Mouse (Mus musculus): ENCODE measurements around the gene Nudt6. TPM values are rescaled to one million over a fixed set of nuclear protein-coding genes. Genes with fewer than 3 reads are reported as not detected.

Nudt6 gene
- polyA plus RNA-seq, 2 experiments from 2014 or later, result 11.1 to 13.4 TPM

DNA sequence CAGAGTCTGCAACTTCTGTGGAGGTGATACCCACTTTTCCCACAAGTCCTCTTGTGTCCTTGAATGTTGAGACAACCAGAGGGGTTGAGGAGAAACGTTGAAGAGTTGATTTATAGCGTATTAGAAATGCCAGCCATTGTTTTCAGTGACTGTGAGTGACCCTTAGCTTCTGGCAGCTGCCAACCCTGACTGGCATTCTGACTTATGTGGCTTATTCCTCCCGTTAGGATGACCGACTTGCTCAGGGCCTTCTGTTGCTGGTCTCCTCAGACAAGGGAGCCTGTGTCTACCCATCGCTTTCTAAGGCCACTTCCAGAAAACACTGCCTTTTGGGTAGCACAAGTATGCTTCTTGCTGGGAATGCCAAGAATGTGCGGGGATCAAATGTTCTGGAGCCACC is 38.6 kb downstream of the Nudt6 start:
- no peak for ATAC-seq

GRCm38 (mm10) chr3:37379930-37380881 is 39.8 kb downstream of the Nudt6 start:
- ATAC-seq, result no peak

- ATAC-seq, result no peak
Observed at GRCm38 (mm10) chr3:37379201-37379600, 40.8 kb downstream of the Nudt6 start.

DNA sequence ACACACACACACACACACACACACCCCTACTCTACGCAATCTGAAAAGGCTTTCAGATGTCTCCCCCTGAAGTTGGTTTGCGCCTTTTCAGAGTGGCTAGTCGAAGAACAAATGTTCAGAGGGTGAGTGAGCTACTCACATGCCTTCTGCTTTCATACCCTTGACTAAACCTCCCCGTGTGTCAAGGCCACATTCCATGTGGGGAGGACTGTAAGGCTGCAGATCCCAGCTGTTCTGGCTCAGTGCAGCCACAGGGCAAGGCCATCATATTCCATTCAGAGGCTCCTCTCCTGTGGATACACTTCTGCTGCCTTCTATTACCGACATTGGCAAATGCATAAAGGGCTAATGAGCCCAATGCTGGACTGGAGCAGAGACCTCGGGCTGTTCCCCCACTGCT is 41.6 kb downstream of the Nudt6 start:
- no peak for ATAC-seq

DNA sequence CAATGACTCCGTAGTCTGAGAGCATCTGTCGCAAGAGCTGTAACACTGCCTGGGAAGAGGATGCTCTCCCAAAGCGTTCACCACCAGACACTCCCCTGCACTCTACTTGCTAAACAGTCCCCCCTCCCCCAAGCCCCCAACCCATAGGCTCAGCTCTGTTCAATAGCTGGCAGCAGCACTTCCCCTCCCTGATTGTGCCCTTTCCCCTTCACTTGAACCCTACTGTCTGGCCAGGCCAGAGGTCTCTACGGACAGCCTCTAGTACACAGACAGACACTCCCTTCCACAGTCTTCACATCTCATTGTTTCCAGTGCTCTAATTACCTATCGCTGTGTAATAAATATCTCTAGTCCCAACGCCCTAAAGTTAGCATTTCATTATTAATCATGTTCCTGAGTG is 42.1 kb downstream of the Nudt6 start:
- ATAC-seq, result no peak

DNA sequence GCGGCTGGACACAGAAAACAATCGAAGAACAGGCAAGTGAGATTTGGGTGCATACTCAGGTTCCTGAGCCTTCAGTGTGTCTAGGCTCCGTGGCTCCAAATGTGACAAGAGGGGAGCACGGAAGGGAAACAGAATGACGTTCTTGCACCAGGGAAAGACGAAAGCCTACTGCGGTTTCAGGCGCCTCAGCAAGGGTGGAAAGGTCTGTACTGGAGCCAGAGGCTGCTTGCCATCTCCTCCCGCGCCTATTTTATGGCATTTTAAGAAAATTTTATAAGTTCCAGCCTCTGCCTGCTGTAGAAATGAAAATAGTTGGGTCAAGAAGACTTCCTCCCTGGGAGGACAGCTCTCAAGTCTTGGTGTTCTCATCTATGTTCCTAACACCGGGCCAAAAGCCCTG is 46.3 kb downstream of the Nudt6 start:
- no peak for ATAC-seq

DNA sequence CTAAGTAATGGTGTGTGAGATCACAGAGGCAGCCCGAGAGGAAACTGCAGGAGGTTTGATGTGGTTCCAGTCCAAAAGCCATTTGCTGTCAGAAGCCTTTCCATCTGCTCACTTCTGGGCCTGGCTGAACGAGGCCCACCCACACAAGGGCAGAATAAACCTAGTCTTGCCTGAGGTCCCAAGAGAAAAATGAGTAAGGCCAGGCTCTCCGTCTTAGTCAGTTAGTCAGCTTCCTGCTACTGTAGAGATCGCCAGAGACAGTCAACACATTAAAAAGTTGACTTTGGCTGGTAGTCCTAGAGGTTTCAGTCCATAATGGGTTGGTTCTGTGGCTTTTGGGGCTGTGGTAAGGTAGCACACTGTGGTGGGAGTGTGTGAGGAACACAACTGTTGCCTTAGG is 49.6 kb downstream of the Nudt6 start:
- ATAC-seq, result peak; percentile 57

GRCm38 (mm10) chr3:37366381-37367053 is 53.5 kb downstream of the Nudt6 start:
- no peak for ATAC-seq

DNA sequence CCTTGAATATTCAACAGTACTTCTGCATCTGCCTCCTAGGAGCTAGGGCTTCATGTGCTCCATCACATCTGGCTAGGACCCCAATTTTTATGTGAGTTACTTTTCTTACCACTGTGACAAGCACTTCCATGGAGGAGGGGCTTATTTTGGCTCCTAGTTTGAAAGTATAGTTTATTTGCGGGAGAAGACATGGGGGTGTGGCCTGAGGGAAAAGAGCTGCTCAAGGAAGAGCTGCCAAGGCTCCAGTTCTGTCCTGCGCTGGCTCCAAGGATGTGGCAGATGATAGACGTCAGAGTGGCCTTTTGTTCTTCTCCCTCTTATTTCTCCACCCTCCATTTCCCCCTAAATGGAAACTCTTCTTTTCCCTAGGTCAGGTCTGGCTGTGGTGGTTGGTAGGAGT is 54.0 kb downstream of the Nudt6 start:
- ATAC-seq, result no peak

- ATAC-seq, result peak; percentile 49
Observed at GRCm38 (mm10) chr3:37365144-37365543, 54.9 kb downstream of the Nudt6 start.

DNA sequence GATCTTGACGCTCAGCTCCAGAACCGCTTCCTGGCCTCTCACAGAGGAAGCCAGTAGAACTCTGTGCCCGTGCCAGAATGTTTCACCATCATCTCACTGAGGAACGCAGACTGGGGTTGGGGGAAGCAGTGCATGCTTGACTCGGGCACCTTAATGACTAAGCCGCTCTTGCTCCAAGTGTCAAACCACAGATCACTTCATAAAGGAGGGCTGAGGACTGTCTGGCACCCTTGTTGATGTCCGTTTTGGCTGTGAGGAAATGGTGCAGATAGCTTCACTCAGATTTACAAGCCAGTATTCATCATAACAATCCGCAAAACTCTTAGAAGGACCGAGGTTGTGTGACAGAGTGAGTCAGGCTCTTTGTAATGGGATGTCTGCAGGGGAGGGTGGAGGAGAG is 59.3 kb downstream of the Nudt6 start:
- ATAC-seq, result peak; percentile 27

Other genes with a start within 250 kb of the Nudt6 start
- gene Il21, start 187.6 kb downstream of the Nudt6 start, polyA plus RNA-seq (2017; shearing (Covaris generic)), result 1 to 10 TPM in 1 of 2 experiments, under 1 TPM in 1; 0.51 to 1.0 TPM
- gene Bbs12, start 107.7 kb downstream of the Nudt6 start, polyA plus RNA-seq (2017; shearing (Covaris generic)), result 1 to 10 TPM; 4.6 to 9.5 TPM
- gene Cetn4, start 107.5 kb downstream of the Nudt6 start, polyA plus RNA-seq (2017; shearing (Covaris generic)), result under 1 TPM; 0.46 to 0.62 TPM
- gene Fgf2, start 71.9 kb downstream of the Nudt6 start, polyA plus RNA-seq (2017; shearing (Covaris generic)), result 1 to 10 TPM; 2.2 to 2.3 TPM
- gene Spata5, start 315 bp downstream of the Nudt6 start, polyA plus RNA-seq (2017; shearing (Covaris generic)), result 10 to 100 TPM; 21.9 to 41.4 TPM
- 10 to 100 TPM in 1 of 2 experiments, 1 to 10 TPM in 1; 9.2 to 11.5 TPM for gene Spry1, start 219.7 kb upstream of the Nudt6 start, polyA plus RNA-seq (2017; shearing (Covaris generic))

Data from CD4-positive, CD25-positive, alpha-beta regulatory T cell, adult 4 months (primary cell).